Mouse (Mus musculus) ES-E14 (cell line): ENCODE measurements around the gene Grin1.

Experiments
- CHD2 ChIP-seq: IDR thresholded peaks from 2 replicates; pipeline ENCODE4 v1.6.1; 2014; ENCODE audit warnings: mild to moderate bottlenecking, low read depth, low read length, inconsistent platforms
- MAFK ChIP-seq: IDR thresholded peaks from 2 replicates; pipeline ENCODE4 v1.6.1; 2014; ENCODE audit warnings: mild to moderate bottlenecking, low read depth, low read length, inconsistent platforms; ENCODE audit not compliant: insufficient read depth
- ZC3H11A ChIP-seq: IDR thresholded peaks from 2 replicates; pipeline ENCODE4 v1.6.1; 2012; ENCODE audit warnings: low read depth, mild to moderate bottlenecking, inconsistent platforms, low read length, borderline replicate concordance
- ZNF384 ChIP-seq: IDR thresholded peaks from 2 replicates; pipeline ENCODE4 v1.6.1; 2012; ENCODE audit warnings: low read depth, low read length, inconsistent platforms

GRCm38 (mm10) chr2:25291184-25292053, 27.6 kb downstream of the Grin1 start:
- TF ChIP-seq ZNF384 (no peak), CHD2 (no peak), ZC3H11A (no peak), MAFK (no peak)
